Mouse (Mus musculus) urinary bladder, adult 2 months (tissue): ENCODE data around the gene Ctla2a. TPM values are rescaled to one million over a fixed set of nuclear protein-coding genes. Genes with fewer than 3 reads are reported as not detected.
"Not testable (repeated sequence)": the region's sequence is repeated elsewhere in the genome, so short reads cannot be mapped to it uniquely, and the experiment has no call there.

ENCODE experiments used
- DNase-seq: peaks from one replicate; pipeline ENCODE4 v3.0.0; 2022; ENCODE audit warnings: low spot score
- polyA plus RNA-seq: library from polyadenylated mRNA; depleted of rRNA; stranded (reverse); fragments of >200 nt; gene quantifications from 2 replicates; pipeline ENCODE4 v1.2.3, GENCODE M21; 2012; rRNA removed

The Ctla2a gene
- polyA plus RNA-seq = 25.8 and 35.2 TPM in 2 replicates

DNA sequence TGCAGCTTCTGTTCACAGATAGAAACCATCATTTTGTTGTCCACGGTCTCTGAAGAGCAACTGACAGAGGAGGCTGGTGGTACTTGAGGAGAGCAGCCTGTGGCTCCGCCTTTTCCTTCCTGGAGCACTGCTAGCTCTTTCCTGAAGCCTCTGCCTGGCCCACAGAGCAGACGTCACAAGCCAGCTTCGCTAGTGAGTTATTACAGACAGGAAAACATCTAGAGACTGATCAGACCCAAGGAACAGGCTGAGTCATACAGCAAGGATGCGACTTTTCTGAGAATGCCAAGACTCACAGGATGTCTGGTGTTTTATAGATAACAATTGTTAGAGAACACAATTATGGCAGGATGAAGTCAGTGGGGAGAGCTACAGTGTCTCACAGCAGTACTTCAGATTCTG, at the start of gene Ctla2a, which contains the start of gene Gm49391:
TSS of gene Ctla2a (minus strand) at position 126 of the 402 bp plus-strand sequence.
TSS of gene Gm49391 (minus strand) at position 72 of the 402 bp plus-strand sequence.
- DNase-seq = no peak

DNA sequence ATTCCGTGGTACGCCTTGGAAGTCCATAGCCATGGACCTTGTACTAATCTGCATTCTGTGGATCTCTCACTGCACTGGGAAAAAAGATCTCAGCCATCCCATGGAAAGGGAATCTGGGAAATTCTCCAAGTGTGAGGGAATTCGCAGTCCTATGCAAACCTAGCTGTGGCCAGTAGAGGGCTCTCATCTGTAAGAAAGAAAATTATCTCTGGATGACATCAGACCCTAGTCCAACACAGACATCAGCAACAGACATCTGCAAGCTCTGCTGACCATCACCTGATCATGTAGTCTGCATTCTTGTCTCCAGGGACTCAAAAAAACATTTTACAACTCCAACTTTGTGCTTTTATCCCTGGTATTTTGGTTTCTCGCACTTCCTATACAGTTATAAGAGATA, 35.9 kb upstream of the Ctla2a start:
- not testable (repeated sequence) for DNase-seq

DNA sequence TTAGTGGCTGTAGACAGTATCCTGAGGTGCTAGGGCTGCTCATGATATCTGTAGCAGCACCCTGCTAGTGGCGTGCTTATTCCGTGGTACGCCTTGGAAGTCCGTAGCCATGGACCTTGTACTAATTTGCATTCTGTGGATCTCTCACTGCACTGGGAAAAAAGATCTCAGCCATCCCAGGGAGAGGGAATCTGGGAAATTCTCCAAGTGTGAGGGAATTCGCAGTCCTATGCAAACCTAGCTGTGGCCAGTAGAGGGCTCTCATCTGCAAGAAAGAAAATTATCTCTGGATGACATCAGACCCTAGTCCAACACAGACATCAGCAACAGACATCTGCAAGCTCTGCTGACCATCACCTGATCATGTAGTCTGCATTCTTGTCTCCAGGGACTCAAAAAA, 27.6 kb upstream of the Ctla2a start:
- DNase-seq = not testable (repeated sequence)

DNA sequence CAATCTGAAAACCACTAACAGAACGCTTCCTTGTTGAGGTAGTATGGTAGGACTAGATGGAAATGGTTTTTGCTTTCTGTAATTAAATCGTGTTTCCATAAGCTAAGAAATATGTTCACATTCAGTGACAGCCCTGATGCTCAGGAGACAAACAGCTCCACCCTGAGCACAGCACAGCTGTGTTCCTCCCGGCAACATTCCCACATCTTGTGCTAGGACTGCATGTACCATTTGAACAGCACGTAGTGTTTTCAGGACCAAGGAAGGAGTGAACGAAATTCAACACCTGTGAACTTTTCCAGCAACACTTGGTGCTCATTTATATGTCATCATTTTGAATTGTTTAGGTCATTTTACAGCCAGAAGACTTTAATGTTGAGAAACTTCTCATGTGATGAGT, 25.3 kb upstream of the Ctla2a start:
- no peak for DNase-seq

DNA sequence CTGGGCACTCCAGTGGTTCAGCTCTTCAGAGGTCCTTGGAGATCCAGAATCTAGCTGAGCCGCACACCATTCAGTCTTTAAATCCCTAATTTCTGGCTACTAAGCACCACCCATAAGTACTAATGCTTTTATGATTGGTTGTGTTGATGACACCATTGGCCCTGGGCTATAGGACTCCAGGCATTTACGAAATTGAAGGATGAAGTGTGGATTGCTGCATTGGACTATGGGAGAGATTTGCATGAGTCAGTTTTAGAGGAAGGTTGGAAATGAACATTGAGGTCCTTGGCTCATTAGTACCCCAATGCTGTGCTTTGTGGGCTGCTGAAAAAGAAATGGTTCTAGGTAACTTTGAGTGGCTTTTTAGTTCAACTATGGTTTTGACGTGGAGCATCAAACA, 5.5 kb upstream of the Ctla2a start, which contains the start of gene Tpbpa:
TSS of gene Tpbpa (minus strand) at position 101 of the 400 bp plus-strand sequence.
- not testable (repeated sequence) for DNase-seq

DNA sequence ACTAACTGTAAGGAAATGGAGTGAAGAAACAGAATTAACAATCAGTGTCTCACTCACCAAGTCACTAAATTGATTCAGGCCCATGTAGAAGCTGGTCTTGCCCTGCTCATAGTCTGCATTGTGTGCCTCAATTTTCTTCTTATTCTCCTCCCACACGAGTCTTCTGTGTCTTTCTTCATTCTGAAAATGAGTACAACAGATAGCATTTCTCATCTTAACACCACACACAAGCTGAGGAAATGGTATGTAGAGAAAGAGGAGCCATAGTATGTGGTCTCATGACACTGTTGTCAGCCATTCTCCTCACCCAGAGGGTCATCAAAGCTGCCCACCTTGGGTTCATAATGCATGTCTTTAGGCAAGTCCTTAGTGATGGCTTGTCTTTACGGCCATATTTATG, 935 bp downstream of the Ctla2a start, which contains the start of gene Gm49393:
TSS of gene Gm49393 (minus strand) at position 101 of the 400 bp plus-strand sequence.
- DNase-seq = not testable (repeated sequence)

DNA sequence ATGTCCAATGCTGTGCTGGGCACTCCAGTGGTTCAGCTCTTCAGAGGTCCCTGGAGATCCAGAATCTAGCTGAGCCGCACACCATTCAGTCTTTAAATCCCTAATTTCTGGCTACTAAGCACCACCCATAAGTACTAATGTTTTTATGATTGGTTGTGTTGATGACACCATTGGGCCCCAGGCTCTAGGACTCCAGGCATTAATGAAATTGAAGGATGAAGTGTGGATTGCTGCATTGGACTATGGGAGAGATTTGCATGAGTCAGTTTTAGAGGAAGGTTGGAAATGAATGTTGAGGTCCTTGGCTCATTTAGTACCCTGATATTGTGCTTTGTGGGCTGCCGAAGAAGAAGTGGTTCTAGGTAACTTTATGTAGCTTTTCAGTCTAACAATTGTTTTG, 31.6 kb downstream of the Ctla2a start, which contains the start of gene Tpbpb:
TSS of gene Tpbpb (minus strand) at position 101 of the 400 bp plus-strand sequence.
- not testable (repeated sequence) for DNase-seq

DNA sequence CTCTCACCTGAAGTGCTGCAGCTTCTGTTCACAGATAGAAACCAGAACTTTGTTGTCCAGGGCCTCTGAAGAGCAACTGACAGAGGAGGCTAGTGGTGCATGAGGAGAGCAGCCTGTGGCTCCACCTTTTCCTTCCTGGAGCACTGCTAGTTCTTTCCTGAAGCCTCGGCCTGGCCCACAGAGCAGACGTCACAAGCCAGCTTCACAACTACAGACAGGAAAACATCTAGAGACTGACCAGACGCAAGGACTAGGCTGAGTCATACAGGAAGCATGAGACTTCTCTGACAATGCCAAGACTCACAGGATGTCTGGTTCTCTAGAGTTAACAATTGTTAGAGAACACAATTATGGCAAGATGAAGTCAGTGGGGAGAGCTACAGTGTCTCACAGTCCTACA, 39.1 kb downstream of the Ctla2a start, which contains the start of gene Ctla2b:
TSS of gene Ctla2b (minus strand) at position 120 of the 400 bp plus-strand sequence.
- DNase-seq = no peak

DNA sequence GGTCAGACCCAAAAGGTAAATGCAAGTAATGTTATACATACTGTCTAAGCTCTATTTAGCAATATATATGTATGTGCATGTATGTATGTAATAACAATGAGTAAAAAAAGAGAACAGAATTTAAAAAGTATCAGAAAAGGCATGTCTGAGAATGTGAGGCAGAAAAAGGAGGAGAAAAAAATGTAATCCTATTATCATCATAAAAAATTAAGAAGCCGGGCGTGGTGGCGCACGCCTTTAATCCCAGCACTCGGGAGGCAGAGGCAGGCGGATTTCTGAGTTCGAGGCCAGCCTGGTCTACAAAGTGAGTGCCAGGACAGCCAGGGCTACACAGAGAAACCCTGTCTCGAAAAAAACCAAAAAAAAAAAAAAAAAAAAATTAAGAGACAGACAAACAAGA, 39.6 kb downstream of the Ctla2a start, which contains the start of gene Gm49392:
TSS of gene Gm49392 (minus strand) at position 101 of the 400 bp plus-strand sequence.
- DNase-seq = not testable (repeated sequence)

DNA sequence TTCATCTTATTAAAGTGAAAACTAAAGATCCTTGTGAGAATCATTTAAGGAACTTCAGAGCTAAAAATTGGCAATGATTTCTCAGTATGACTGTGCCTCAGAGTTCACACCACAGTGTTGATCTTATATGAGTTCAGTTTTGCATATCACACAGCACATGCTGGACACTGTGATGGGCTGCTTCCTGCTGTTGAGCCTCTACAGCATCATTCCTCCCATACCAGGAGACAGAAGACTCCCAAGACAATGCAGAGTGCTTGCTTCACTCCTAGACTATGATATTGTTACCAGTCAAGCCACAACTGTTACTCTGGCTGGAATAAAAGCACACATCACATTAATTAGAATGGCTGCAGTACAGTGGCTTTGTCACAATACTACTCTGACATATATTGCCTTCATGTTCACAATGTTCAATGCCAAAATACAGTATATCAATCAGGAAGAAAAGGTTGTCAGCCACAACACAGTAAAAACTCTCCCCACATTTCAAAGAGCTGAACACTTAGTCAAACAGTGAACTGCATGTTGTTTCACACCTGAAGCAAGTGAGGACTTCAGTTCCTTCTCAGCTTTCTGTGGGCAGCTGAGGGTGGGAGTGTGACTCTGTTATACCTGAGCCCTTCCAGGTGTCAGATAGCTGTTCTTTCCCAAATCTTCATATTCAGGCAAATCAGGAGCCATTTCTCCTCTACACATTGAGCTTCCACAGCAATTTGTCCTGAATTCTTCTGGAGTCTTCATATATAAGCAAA, 40.8 kb downstream of the Ctla2a start:
- DNase-seq = no peak

DNA sequence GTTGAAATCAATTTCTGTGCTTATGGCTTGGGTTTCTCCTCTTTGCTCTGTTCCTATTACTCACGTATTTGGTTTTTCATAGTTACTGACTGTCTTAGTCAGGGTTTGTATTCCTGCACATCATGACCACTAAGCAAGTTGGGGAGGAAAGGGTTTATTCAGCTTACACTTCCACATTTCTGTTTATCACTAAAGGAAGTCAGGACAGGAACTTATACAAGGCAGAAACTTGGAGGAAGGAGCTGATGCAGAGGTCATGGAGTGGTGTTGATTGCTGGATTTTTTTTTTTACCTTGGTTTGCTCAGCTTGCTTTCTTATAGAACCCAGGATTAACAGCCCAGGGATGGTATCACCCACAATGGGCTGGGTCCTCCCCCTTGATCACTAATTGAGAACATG, 44.1 kb downstream of the Ctla2a start:
- no peak for DNase-seq

Other genes starting within 250 kb of the Ctla2a start
- gene BC051665, start 150.3 kb downstream of the Ctla2a start, polyA plus RNA-seq = not detected in 2 replicates
- 0.25 TPM in 1 of 2 replicates, not detected in the other for gene Ctsll3, start 133.8 kb downstream of the Ctla2a start, polyA plus RNA-seq
- gene 4930486L24Rik, start 72.2 kb downstream of the Ctla2a start, polyA plus RNA-seq = 0.32 TPM in 2 replicates
- 0.27 and 0.32 TPM in 2 replicates for gene Gm49392, start 39.7 kb downstream of the Ctla2a start, polyA plus RNA-seq
- gene Ctla2b, start 39.2 kb downstream of the Ctla2a start, polyA plus RNA-seq = 4.5 and 7.3 TPM in 2 replicates
- not detected in 2 replicates for gene Tpbpb, start 31.7 kb downstream of the Ctla2a start, polyA plus RNA-seq
- gene Gm49393, start 1.0 kb downstream of the Ctla2a start, polyA plus RNA-seq = not detected in 2 replicates
- gene Gm49391, start 54 bp downstream of the Ctla2a start, polyA plus RNA-seq = 6.3 and 7.0 TPM in 2 replicates
- 0.04 and 0.11 TPM in 2 replicates for gene Tpbpa, start 5.4 kb upstream of the Ctla2a start, polyA plus RNA-seq
- gene Ctsj, start 69.3 kb upstream of the Ctla2a start, polyA plus RNA-seq = not detected in 2 replicates
- not detected in 2 replicates for gene Ctsq, start 104.0 kb upstream of the Ctla2a start, polyA plus RNA-seq
- not detected in 2 replicates for gene Ctsr, start 227.6 kb upstream of the Ctla2a start, polyA plus RNA-seq